Mouse (Mus musculus) adrenal gland, adult 8-10 months (tissue): Measurements from ENCODE around the gene Adam12. TPM values are rescaled to one million over a fixed set of nuclear protein-coding genes. Genes with fewer than 3 reads are reported as not detected.

ENCODE experiments used
- DNase-seq: peaks from one replicate; pipeline ENCODE4 v3.0.0; 2022
- total RNA-seq, 4 experiments: library from RNA; stranded (reverse); gene quantifications; 2 replicates each; pipeline ENCODE4 v1.2.4; 2022

The Adam12 gene
- total RNA-seq, 4 experiments from 2014 or later: 5.3 to 7.2 (median 5.8) TPM

DNA sequence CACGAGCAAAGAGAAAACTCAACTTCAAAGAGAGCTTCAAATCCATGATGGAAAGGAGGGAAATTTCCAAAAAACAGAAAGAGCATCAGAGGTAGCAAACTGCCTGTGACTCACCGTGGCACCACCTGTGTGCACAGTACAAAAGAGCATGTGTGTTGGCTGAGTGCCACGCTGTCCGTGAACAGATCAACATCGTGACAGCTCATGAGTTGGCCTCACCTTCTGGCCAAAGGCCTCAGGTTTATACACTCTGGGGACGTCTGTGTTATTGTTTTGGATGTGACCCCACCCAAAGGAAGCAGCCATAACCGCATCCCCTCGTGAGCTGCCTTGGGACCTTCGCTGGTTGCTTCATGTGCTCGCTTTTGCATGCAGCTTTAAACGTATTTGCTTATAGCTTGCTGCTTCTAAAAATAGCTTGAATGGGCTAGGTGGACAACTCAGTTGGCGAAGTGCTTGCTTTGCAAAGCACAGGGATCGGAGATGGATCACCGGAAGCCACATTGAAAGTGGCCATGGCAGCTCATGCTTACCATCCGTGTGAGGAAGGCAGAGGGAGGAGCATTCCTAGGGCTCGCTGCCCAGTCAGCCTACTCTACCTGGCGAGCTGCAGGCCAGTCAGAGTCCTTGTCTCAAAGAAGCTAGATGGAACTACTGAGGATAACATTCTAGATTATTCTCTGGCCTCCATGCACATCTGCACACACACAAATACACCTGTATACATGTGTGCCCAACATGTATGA is 151.8 kb downstream of the Adam12 start:
- DNase-seq: no peak

DNA sequence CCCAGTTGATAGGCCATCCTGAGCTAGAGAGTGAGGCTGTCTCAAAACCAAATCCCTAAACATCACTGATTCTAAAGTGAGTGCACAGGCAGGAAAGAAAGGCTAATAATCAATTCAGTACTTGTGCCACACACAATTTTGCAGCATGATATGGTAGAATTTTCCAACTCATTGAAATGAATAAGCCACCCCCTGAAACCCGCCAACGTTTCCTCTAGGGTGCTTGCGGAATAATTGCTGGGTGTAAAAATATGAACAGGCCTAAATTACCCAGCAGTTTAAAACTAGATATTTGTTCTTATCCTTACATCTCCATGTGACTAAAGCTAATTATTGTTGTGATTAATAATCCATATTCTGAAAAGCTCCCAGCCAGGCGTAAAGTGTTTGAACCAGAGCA is 154.3 kb downstream of the Adam12 start:
- no peak for DNase-seq

DNA sequence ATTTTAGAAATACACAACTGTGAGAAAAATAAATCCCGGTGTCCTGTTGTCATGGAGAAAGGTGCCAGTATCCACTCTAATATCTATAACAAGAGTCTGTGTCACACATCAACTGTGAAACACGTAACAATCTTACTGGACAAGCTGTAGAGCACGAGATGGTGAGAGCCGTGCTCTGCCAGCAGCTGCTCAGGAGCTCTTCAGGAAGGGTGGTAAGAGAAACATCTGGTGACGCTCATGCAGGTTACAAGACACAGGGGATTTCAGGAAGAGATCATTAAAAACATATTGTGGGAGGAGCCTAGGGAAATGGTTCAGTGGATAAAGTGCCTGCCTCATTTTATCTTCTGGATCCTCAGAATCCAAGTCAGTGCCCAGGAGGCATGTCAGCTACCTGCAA is 158.9 kb downstream of the Adam12 start:
- no peak for DNase-seq

DNA sequence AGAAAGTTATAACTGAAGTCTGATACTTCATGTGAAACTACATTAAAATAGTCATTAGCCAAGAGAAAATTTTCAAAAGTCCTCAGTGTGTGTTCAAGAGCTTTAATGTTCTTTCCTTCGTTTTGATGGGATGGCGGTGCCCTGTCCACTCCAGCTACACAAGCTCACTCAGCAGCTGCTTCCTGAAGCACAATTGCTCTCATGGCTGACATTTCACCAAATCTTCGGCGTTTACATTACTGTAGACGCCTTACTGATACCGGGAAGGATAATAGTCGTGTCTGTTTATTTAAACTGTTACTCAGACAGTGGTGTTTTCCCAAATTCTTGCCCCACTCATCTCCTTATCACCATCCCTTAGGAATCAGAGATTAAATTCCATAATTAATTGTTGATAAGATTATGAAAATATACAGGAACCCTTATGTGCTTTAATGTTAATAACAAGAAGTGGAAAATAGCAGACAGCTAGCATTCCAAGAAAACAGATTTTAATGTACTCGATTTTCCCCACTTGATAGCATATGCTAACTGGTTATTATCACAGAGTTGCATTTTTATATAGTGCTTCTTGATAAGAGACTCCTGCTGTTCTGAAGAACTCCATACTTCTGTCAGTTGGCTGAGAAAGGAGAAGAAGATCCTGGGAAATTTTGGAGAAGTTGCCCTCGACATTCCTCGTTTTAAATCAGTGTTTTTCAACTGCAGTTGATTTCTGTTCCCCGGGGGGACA is 160.6 kb downstream of the Adam12 start:
- DNase-seq: no peak

DNA sequence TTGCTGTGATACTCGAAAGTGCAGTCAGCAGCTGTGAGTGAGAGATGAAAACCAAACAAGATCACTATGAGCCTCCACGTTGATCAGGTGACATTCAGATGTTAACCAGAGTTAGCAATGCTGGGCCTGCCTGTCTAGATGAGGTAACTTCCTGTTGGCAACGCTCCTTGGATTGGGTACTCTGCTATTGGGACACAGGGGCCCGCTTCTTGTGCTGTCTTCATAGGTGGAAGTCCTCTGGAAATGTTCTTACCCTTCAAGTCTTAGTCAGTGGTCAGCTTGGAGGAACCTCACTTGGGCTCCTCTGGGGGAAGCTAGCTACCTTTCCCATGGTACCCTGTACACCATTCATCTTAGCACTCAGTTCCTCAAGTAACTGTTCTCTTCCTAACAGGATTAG is 169.3 kb downstream of the Adam12 start:
- DNase-seq: no peak

DNA sequence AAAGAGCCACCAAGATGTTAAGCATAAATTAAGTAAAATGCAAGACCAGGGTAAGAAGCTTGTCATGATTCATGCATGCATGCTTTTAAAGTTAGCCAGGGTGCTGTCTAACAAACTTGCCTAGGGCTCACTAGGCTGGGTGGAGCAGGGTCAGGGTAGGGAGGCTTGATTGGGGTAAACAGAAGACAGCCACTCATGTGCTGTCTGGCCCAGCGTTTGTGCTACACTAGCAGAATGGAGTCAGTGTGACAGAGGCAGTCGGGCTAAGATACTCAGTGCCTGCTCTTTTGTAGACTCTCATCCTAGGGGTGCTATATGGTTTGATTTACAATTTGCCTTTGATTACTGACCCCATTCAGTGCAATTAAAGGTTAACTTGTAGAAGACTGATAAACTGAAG is 179.5 kb downstream of the Adam12 start:
- DNase-seq: no peak

DNA sequence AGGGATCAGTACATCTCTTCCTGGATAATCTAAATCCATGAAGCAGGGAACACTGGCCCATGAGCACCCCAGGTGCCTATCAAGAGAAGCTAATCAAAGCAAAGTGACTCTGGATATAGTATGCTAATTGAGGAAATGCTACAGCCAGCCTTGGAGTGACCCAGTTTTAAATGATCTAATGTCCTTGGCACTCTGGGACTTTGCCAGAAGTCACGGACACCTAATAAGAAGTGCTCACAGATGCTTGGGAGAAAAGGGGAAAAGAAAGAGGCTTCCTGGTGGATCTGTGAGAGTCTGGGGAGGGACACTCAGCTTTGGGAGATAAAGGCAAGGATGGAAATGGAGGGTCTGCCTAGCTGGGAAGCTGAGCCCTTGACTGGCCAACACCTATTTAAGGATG is 181.6 kb downstream of the Adam12 start:
- no peak for DNase-seq

DNA sequence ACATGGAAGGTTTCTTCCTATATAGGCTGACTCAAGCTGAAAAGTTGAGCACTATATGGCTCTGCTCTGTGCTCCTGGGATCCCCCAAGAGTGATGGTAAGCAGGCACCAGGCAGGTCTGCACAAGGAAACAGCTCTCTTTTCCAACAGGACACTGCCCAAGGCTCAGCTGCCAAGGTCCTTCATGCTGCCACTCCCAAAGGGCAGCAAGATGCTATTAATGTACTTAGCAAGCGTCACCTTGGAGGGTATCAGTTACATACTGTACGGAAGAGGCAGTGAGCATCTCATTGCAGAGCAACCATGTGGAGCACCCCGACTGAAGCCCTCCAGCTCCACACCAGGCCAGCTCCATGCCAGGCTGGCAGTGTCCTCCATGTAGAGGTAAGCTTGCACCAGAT is 185.6 kb downstream of the Adam12 start:
- no peak for DNase-seq

DNA sequence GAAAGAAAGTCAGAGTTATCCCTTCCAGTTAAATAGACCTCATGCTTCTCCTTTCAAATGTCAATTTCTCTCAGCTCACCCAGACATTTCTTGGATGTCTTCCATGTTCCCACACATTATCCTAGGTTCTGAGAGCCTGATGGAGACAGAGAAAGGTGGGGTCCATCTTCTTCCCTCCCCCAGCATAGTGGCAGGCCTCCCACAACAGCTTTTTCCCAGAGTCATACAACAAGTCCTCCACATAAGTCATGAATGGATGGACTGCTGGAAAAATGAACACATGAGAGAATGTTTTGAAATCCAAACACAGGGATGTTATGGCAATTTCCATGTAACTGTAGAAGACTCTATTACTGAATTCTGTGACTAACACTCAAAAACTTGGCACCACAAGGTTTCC is 188.4 kb downstream of the Adam12 start:
- DNase-seq: no peak

DNA sequence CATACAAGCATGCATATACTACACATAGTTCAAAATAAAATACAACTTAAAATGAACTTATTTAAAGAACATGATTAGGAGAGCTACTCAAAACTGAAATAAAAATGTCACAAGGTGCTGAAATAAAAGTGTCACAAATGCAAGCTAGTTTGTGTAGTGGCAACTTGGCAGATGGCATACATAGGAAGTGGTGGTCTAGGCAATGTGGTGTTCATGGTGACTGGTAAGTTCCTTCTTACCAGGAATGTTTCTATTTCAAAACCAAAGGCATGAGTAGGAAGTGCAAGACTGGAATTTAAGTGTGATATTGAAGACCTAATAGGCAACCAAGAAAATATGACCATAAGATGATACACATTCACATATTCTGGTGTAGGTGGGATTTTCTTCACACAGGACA is 189.3 kb downstream of the Adam12 start:
- DNase-seq: no peak

DNA sequence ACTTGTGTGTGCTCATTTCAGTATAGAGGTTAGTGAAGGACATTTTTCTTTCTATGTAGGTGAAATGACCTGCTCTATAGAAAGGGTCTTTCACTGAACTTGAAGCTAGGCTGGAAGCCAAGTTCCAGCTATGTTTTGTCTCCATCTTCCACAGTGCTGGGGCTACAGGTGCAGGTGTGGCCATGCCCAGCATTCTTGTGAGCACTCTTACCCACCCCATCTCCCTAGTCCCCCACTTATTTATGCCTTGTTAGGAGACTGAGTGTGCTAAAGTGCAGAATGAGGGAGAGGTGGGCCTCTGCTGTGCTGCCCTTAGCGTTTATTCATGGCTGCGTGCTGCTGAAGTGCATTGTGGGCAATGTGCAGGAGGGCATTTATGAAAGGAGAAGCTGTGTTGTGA is 198.0 kb downstream of the Adam12 start:
- DNase-seq: no peak

DNA sequence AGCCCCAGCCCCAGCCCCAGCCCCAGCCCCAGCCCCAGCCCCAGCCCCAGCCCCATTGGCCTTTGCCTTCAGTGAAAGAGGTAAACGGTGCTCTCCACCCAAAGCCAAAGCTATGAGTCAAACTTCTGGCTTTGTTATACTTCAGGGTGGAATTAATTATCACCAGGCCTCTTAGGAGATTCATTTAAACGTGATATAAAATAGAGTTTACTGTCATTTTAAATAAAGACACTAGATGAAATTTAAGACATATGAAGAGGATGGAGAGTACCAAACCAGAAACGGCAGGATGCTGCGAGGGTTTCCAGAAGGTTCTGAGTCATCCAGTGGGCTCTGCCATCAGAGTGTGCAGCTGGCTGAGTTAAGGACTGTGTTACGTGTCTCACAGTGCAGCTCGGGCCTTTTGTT is 199.0 kb downstream of the Adam12 start:
- DNase-seq: no peak

DNA sequence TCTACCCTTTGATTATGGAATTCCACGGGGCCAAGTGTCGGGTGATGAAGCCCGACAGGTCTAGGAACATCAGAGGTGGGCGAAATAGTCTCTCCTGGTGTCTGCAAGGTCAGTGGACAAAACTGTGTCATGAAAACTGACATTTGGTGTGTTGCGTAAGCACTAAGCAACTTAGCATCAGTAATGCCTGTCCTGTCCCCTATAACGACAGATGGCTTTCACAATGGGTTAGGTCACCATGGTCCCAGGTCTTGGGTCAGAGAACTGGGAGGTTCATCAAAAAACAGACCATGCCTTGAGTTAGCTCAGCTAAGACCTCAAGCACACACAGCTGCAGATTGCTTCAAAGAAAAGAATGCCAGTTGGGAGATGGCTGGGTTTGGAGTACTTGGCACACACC is 200.2 kb downstream of the Adam12 start:
- no peak for DNase-seq

DNA sequence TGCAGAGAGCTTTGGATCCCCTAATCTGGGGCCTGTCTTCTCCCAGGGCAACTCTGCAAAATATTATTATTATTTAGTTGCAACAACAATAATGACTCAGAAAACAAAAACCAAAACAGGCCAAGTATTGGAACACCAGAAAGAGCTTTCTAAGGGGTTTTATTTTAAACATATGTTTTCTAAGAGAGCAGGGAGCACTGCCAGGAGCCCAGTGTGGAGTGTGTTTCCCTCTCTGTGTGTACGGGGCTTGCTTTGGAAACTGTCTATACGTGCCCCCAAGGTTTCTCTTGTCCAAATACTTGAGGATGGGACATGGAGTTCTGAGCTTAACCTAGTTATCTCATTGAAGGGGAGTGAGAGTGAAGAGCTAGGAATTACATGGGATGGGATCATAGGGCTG is 200.7 kb downstream of the Adam12 start:
- DNase-seq: no peak

DNA sequence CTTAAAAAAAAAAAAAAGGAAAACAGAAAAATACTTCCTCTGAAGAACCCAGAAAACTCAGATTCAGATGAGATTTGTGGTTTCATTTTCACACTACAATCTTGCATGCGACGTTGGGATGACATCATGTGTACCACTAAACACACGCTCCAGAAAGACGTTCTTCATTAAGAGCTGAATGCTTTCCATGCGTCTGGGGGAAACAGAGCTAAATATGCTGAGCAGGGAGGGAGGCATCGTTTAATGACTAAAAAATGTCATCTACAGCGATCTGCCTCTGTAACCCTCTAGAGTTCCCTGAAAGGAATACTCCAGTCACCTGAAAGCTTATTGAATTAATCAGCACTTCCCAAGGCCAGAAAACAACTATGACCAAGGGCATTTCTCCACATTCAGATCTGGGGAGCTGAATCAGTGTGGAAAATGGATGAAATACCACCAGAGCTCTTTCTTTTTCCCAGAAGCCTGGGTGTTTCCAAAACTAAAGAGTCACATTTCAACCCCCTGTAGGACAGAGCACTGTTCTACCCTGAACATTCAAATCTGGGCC is 203.6 kb downstream of the Adam12 start:
- no peak for DNase-seq

DNA sequence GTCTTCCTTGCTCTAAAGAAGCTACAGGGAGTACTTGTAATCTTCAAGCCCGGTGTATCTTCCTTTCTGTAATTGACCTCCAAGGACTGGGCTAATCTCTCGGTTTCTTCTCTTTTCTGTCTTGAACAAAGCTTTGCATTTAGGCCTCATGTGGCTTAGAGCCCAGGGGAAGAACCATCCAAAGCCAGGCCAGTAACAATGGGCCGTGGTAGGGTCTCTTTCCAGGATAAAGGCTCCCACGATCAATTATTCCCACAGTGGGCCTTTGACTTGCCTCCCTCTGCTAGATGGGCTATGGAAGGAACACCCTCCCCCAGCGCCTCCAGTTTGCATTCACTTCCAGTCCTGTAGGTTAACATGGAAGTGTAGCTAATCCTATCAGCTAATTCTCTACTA is 204.9 kb downstream of the Adam12 start:
- DNase-seq: no peak

DNA sequence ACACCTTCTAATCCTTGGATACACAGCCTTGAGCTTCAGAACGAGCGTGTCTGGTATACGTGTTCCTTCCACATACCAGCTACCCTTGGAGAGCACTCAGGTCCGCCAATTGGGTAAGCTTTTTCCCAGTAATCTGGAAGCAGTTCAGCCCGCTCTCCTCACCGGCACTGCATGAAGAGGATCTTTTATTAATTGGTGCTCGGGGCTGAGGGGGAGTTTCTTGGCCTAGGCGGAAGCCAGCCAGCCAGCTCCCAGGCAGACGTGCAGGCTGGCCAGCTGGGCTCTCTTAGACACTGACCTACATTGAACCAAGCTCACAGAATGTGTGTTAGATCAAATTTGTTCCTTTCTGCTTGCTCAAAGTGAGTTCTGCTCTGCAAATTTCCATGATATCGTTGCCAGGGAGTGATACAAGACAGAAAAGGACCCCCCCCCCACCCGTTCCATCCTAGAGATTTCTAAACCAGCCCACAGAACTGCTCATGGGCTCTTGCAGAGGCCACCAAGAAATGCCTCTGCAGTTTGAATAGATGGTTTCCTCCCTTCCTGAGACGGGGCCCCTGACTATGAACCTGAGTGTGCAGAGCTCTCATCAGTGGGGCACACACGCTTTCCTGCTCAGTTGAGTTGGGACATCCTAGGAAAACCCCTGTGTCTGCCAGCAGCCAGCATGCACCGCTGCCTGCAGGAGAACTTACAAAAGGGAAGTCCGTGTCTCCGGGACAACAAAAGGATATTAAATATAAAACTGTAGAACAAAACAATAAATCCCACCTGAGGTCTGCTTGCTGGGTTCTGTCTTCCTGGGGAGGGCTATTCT is 205.5 kb downstream of the Adam12 start:
- DNase-seq: no peak

DNA sequence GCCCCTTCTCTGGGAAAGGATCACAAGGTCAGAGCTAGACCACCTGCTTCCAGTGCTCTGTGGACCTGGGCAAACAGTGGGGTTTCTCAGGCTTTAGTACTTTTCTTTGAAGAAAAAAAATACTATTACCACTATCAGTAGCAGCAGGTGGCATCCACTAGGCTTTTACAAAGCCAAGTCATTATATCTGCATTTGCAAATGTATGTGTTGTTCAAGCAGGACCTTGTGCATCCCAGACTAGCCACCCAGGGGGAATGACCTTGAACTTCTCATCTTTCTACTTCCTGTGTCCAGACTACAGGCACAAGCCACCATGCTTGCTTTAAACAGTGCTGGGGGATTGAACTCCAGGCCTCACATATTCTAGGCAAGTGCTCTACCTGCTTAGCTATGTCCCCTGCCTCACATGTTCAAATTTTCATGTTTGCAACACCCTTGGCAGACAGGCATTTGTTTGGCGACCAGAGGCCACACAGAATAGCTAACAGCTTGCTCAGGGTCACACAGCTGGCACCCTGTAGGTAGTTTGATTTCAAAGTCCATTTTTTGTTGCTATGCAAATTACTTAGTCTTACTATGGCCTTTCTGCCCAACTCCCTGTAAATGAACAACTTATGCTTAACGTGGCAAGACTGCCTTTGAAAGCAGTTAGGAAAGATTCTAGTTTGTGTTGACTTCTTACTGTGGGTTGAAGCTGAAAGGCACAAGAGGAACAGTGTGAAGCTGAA is 209.6 kb downstream of the Adam12 start:
- no peak for DNase-seq

DNA sequence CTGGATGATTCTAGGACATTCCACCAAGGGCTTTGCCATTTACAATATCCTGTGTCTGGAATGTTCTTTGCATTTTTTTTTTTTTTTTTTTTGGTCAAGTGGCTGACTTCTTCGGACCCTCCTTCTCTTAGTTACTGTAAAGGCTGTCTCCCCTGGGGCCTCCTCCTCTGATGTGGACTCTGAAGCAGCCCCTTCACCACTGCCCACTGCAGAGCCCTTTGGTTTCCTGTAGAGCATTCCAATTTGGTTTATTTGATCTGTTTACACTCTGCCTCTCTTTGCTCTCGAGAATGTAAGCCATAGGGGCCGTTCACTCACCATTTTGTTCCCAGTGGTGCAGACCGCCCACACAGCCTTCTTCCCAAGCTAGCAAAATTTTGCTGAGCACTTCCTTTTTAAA is 216.7 kb downstream of the Adam12 start:
- DNase-seq: no peak

DNA sequence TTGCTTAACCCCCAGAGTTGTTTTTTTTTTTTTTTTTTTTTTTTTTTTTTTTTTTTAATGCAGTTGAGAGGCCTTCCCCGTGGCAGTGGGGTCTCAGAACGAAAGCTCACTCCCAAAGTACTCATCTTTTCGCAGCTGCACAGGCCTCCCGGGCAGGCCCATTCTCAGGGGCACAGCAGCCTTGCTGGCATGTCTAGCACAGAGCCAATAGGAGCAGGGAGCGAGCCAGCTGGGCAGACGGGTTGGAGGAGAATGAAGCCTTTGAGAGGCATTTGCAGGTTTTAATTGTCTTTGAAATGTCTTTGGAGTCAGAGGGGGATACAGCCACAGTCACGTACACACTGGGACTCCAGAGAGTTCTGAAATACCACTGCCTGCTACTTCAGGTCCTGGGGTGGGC is 217.2 kb downstream of the Adam12 start:
- no peak for DNase-seq

DNA sequence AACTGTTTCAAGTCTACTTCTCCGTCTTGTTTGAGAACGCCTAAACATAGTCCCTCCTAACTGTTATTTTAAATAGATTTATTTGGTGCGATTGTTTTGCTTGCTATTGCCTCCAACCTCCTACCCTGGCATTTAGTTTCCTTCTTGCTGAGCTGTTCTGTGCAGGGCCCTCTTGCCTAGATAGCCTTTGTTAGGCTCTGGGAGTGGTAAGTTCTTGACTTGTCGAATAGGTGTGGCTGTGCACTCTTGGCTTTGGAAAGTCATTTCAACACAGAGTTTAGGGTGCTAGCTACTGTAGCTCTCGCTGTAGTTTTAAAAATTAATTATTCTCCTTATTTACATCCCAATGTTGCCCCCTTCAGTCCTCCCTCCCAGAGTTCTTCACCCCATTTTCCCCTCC is 222.8 kb downstream of the Adam12 start:
- no peak for DNase-seq

DNA sequence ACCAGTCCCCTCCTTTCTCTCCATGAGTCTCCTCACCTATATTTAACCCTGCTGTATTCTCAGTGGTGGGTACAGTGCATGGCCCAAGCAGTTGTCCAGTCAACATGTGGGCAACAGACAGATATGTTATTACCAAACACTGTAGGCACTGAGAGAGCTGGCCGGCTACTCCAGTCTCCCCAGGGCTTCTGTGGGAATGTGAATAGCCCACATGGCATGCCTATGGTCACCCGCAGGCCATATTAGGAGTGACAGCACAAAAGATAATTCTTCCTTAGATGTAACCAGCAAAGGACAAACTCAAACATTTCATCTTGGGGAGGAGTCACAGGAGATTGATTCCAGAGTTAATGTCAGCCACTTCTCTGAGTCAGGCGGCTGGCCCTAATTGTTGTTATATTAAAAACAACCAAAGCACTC is 224.0 kb downstream of the Adam12 start:
- DNase-seq: no peak
